Mouse (Mus musculus) heart, embryonic 14.5 days (tissue): Measurements from ENCODE around the gene Ndufb10. TPM values are rescaled to one million over a fixed set of nuclear protein-coding genes. Genes with fewer than 3 reads are reported as not detected.

ENCODE experiments used
- ATAC-seq: fragments of 200-750 bp; cut with Nextera tagmentation; 2 replicates; pipeline ENCODE4 v1.8.0; 2017; ENCODE audit warnings: low read depth, moderate TSS enrichment; ENCODE audit not compliant: insufficient number of reproducible peaks, insufficient read depth, low FRiP score
- H3K27ac ChIP-seq, 2 experiments: fragments of 200-500 bp in 1 of 2; fragments of 300-500 bp in 1 of 2; sonication (generic) in 1 of 2; replicated peaks in 1 of 2; 2 replicates each; pipeline ENCODE4 v1.5.1; 2012 to 2014; ENCODE audit warnings: low read depth in 2 of 2, low read length in 2 of 2, control low read depth in 1 of 2, mild to moderate bottlenecking in 1 of 2, mixed read lengths in 1 of 2; ENCODE audit not compliant: control insufficient read depth in 1 of 2, insufficient read depth in 1 of 2
- H3K27me3 ChIP-seq: fragments of 300-500 bp; sonication (generic); 2 replicates; pipeline ENCODE4 v1.6.1; 2014; ENCODE audit warnings: mild to moderate bottlenecking, low read length, control low read depth; ENCODE audit not compliant: control insufficient read depth, insufficient read depth
- H3K36me3 ChIP-seq: fragments of 300-500 bp; sonication (generic); 2 replicates; pipeline ENCODE4 v1.6.1; 2014; ENCODE audit warnings: mild to moderate bottlenecking, control low read depth, low read length, mixed read lengths; ENCODE audit not compliant: control insufficient read depth, insufficient read depth
- H3K4me1 ChIP-seq, 2 experiments: fragments of 200-500 bp in 1 of 2; fragments of 300-500 bp in 1 of 2; sonication (generic) in 1 of 2; 2 replicates each; pipeline ENCODE4 v1.6.1; 2012 to 2014; ENCODE audit warnings: low read length in 2 of 2, control low read depth in 1 of 2, mixed read lengths in 1 of 2; ENCODE audit not compliant: control insufficient read depth in 2 of 2, insufficient read depth in 2 of 2
- H3K4me2 ChIP-seq: fragments of 300-500 bp; sonication (generic); 2 replicates; pipeline ENCODE4 v1.6.1; 2014; ENCODE audit warnings: mild to moderate bottlenecking, low read length
- H3K4me3 ChIP-seq, 2 experiments: fragments of 200-500 bp in 1 of 2; fragments of 300-500 bp in 1 of 2; sonication (generic) in 1 of 2; 2 replicates each; pipeline ENCODE4 v1.5.1; 2012 to 2014; ENCODE audit warnings: low read length in 2 of 2, mild to moderate bottlenecking in 2 of 2, control low read depth in 1 of 2, low read depth in 1 of 2, moderate library complexity in 1 of 2; ENCODE audit not compliant: control insufficient read depth in 1 of 2, insufficient read depth in 1 of 2
- H3K9ac ChIP-seq: fragments of 300-500 bp; sonication (generic); 2 replicates; pipeline ENCODE4 v1.6.1; 2014; ENCODE audit warnings: mild to moderate bottlenecking, low read length
- H3K9me3 ChIP-seq: fragments of 300-500 bp; sonication (generic); 2 replicates; pipeline ENCODE4 v1.6.1; 2016; ENCODE audit warnings: low read length, control low read depth; ENCODE audit not compliant: control insufficient read depth
- WGBS: fragments of 180-500 bp; shearing (Covaris S2); extraction: QIAGEN DNeasy Blood & Tissue Kit; methylation state at CpG from one replicate; pipeline ENCODE4 v1.1.7; 2014; 5-methylcytosine and 5-hydroxymethylcytosine counted together
- polyA plus RNA-seq: library from polyadenylated mRNA; unstranded; fragments of >200 nt; fragmentation: Nextera tagmentation; extraction: Ambion mirVana; gene quantifications from 2 replicates; pipeline ENCODE4 v1.2.1, GENCODE M21; 2014

Ndufb10 gene
- polyA plus RNA-seq, 1 experiment from 2014 or later = 564 TPM

DNA sequence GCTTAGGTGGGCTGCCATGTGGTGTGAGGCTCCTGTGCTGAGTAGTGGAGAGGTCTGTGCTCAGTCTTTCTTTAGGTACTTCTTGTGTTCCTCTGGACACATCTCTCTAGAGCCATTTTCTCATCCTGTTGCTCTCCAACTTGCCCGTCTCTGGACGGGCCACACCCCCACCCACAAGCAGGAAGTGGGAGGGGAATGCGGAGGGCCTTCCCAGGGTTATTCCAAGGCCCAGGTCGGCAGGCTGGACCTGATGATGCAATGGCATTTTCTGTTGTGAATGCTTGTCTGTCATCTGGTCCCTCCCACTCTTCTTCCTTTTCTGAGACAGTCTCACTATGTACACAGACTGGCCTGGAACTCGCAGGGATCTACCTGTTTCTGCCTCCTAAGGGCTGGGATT, 52.1 kb downstream of the Ndufb10 start:
- 23% methylated on average over 5 of the region's 5 CpGs for WGBS
- Histone ChIP-seq H3K27me3 (no peaks in the 10 kb centered on the region), H3K27ac (no peak overlapping the region), H3K4me2 (peak overlapping the region; percentile 92), H3K4me3 (no peak overlapping the region), H3K9me3 (no peaks in the 10 kb centered on the region), H3K4me1 (peaks cover 20 to 35% of the 10 kb centered on the region in 2 experiments), H3K36me3 (peaks cover 7% of the 10 kb centered on the region), H3K9ac (0 out of 2 replicates have a peak overlapping the region, but pooled peaks have one; percentile 4)
- no peak for ATAC-seq

Other genes with a start within 250 kb of the Ndufb10 start
- 15.2 and 17.5 TPM in 2 replicates for gene Mlst8, start 245.4 kb downstream of the Ndufb10 start, polyA plus RNA-seq
- gene Caskin1, start 235.9 kb downstream of the Ndufb10 start, polyA plus RNA-seq = 0.26 and 0.62 TPM in 2 replicates
- gene Traf7, start 196.5 kb downstream of the Ndufb10 start, polyA plus RNA-seq = 68.8 and 74.4 TPM in 2 replicates
- gene Rab26, start 190.3 kb downstream of the Ndufb10 start, polyA plus RNA-seq = 1.7 and 1.9 TPM in 2 replicates
- gene Pkd1, start 174.6 kb downstream of the Ndufb10 start, polyA plus RNA-seq = 16.8 and 18.0 TPM in 2 replicates
- gene Tsc2, start 91.8 kb downstream of the Ndufb10 start, polyA plus RNA-seq = 49.1 and 51.1 TPM in 2 replicates
- gene Nthl1, start 91.8 kb downstream of the Ndufb10 start, polyA plus RNA-seq = 7.3 and 7.7 TPM in 2 replicates
- 59.6 and 60.9 TPM in 2 replicates for gene Slc9a3r2, start 74.2 kb downstream of the Ndufb10 start, polyA plus RNA-seq
- gene Npw, start 66.0 kb downstream of the Ndufb10 start, polyA plus RNA-seq = not detected in 2 replicates
- gene Zfp598, start 54.8 kb downstream of the Ndufb10 start, polyA plus RNA-seq = 18.4 and 19.4 TPM in 2 replicates
- 0.42 and 0.69 TPM in 2 replicates for gene Syngr3, start 34.5 kb downstream of the Ndufb10 start, polyA plus RNA-seq
- gene Gfer, start 28.3 kb downstream of the Ndufb10 start, polyA plus RNA-seq = 29.3 and 29.7 TPM in 2 replicates
- 0.68 and 1.1 TPM in 2 replicates for gene Noxo1, start 28.2 kb downstream of the Ndufb10 start, polyA plus RNA-seq
- gene Tbl3, start 16.8 kb downstream of the Ndufb10 start, polyA plus RNA-seq = 39.2 and 40.2 TPM in 2 replicates
- gene Rnf151, start 6.4 kb downstream of the Ndufb10 start, polyA plus RNA-seq = not detected in 2 replicates
- gene Rps2, start 6.4 kb downstream of the Ndufb10 start, polyA plus RNA-seq = 919 and 1,010 TPM in 2 replicates
- 1.3 and 1.7 TPM in 2 replicates for gene Rpl3l, start 3.3 kb upstream of the Ndufb10 start, polyA plus RNA-seq
- gene Msrb1, start 12.2 kb upstream of the Ndufb10 start, polyA plus RNA-seq = 26.8 and 27.2 TPM in 2 replicates
- 0.18 and 0.43 TPM in 2 replicates for gene Hs3st6, start 28.5 kb upstream of the Ndufb10 start, polyA plus RNA-seq
- not detected in 2 replicates for gene Meiob, start 79.8 kb upstream of the Ndufb10 start, polyA plus RNA-seq
- gene Hagh, start 115.7 kb upstream of the Ndufb10 start, polyA plus RNA-seq = 62.7 and 68.4 TPM in 2 replicates
- gene Fahd1, start 125.9 kb upstream of the Ndufb10 start, polyA plus RNA-seq = 46.5 and 47.2 TPM in 2 replicates
- not detected in 2 replicates for gene Igfals, start 141.5 kb upstream of the Ndufb10 start, polyA plus RNA-seq
- gene Nubp2, start 161.9 kb upstream of the Ndufb10 start, polyA plus RNA-seq = 37.8 and 39.8 TPM in 2 replicates
- 26.8 and 28.2 TPM in 2 replicates for gene Spsb3, start 162.2 kb upstream of the Ndufb10 start, polyA plus RNA-seq
- gene Eme2, start 170.6 kb upstream of the Ndufb10 start, polyA plus RNA-seq = 14.7 and 16.0 TPM in 2 replicates
- 82.1 and 82.8 TPM in 2 replicates for gene Mrps34, start 170.6 kb upstream of the Ndufb10 start, polyA plus RNA-seq
- gene Nme3, start 172.0 kb upstream of the Ndufb10 start, polyA plus RNA-seq = 39.4 and 43.9 TPM in 2 replicates
- gene Mapk8ip3, start 212.5 kb upstream of the Ndufb10 start, polyA plus RNA-seq = 27.8 and 31.0 TPM in 2 replicates
- 62.1 and 63.1 TPM in 2 replicates for gene Jpt2, start 236.2 kb upstream of the Ndufb10 start, polyA plus RNA-seq